Mouse (Mus musculus): ENCODE measurements at regions not wholly inside any gene's neighbourhood (a gene's known extent, or its start where the extent isn't known, plus 50 kb on each side); places are given as distances from the start of the nearest gene placed in this dataset.

GRCm38 (mm10) chr6:84463592-84464367 lies 129.9 kb downstream of the Cyp26b1 start:
- TF ChIP-seq CTCF (IDR thresholded peaks at IDR 0.05), result no peak
- TF ChIP-seq EP300 (IDR thresholded peaks at IDR 0.05), result no peak

Data from lung, postnatal 0 days (tissue).